Mouse (Mus musculus) cortical plate, adult 2 months (tissue): Measurements from ENCODE around the gene Rtn4r.

ENCODE experiments used
- CTCF ChIP-seq: fragments of 200-500 bp; IDR thresholded peaks from 2 replicates; pipeline ENCODE4 v1.5.1; 2011; ENCODE audit warnings: mild to moderate bottlenecking, control low read depth, low read length; ENCODE audit not compliant: insufficient read depth; ENCODE audit errors: extremely low read depth
- POLR2A ChIP-seq: fragments of 200-500 bp; IDR thresholded peaks from 2 replicates; pipeline ENCODE4 v1.6.1; 2011; ENCODE audit warnings: mild to moderate bottlenecking, low read length, control low read depth; ENCODE audit not compliant: insufficient read depth; ENCODE audit errors: extremely low read depth

- TF ChIP-seq POLR2A: no peak
- no peak for TF ChIP-seq CTCF
Observed at GRCm38 (mm10) chr16:18191006-18191405, 63.6 kb downstream of the Rtn4r start.
